Mouse (Mus musculus) neural tube, embryonic 14.5 days (tissue): Measurements from ENCODE around the gene Rubcn. TPM values are rescaled to one million over a fixed set of nuclear protein-coding genes. Genes with fewer than 3 reads are reported as not detected.
A peak's percentile ranks its signal among the peaks of the same experiment; 100 is the strongest.
"Not testable (repeated sequence)": the region's sequence is repeated elsewhere in the genome, so short reads cannot be mapped to it uniquely, and the experiment has no call there.

Experiments used
- ATAC-seq: fragments of 200-750 bp; cut with Nextera tagmentation; 2 replicates; pipeline ENCODE4 v1.8.0; 2017; ENCODE audit warnings: low read depth, mild to moderate bottlenecking, moderate TSS enrichment, moderate library complexity
- H3K27ac ChIP-seq: fragments of 300-500 bp; sonication (generic); 2 replicates; pipeline ENCODE4 v1.5.1; 2014; ENCODE audit warnings: low read depth, mild to moderate bottlenecking, control low read depth, low read length, moderate library complexity, mixed read lengths
- H3K27me3 ChIP-seq: fragments of 300-500 bp; sonication (generic); 2 replicates; pipeline ENCODE4 v1.6.1; 2014; ENCODE audit warnings: low read length; ENCODE audit not compliant: control insufficient read depth, insufficient read depth
- H3K36me3 ChIP-seq: fragments of 300-500 bp; sonication (generic); 2 replicates; pipeline ENCODE4 v1.6.1; 2014; ENCODE audit warnings: low read length, mixed read lengths; ENCODE audit not compliant: control insufficient read depth, insufficient read depth
- H3K4me1 ChIP-seq: fragments of 300-500 bp; sonication (generic); 2 replicates; pipeline ENCODE4 v1.6.1; 2014; ENCODE audit warnings: low read length; ENCODE audit not compliant: control insufficient read depth, insufficient read depth
- H3K4me2 ChIP-seq: fragments of 300-500 bp; sonication (generic); 2 replicates; pipeline ENCODE4 v1.6.1; 2014; ENCODE audit warnings: mild to moderate bottlenecking, low read depth, low read length, control low read depth
- H3K4me3 ChIP-seq: fragments of 300-500 bp; sonication (generic); 2 replicates; pipeline ENCODE4 v1.5.1; 2014; ENCODE audit warnings: low read depth, low read length, control low read depth, mixed read lengths
- H3K9ac ChIP-seq: fragments of 300-500 bp; sonication (generic); replicated peaks from 2 replicates; pipeline ENCODE4 v1.6.1; 2014; ENCODE audit warnings: low read depth, mild to moderate bottlenecking, control low read depth, low read length, mixed read lengths
- H3K9me3 ChIP-seq: fragments of 300-500 bp; sonication (generic); 2 replicates; pipeline ENCODE4 v1.6.1; 2016; ENCODE audit warnings: low read length; ENCODE audit not compliant: control insufficient read depth
- WGBS: fragments of 180-500 bp; shearing (Covaris S2); extraction: QIAGEN DNeasy Blood & Tissue Kit; methylation state at CpG from one replicate; pipeline ENCODE4 v1.1.7; 2014; 5-methylcytosine and 5-hydroxymethylcytosine counted together
- polyA plus RNA-seq: library from polyadenylated mRNA; unstranded; fragments of >200 nt; fragmentation: Nextera tagmentation; extraction: Ambion mirVana; gene quantifications from 2 replicates; pipeline ENCODE4 v1.2.1, GENCODE M21; 2014

Rubcn gene
- polyA plus RNA-seq, 1 experiment from 2014 or later, result 29.1 TPM

DNA sequence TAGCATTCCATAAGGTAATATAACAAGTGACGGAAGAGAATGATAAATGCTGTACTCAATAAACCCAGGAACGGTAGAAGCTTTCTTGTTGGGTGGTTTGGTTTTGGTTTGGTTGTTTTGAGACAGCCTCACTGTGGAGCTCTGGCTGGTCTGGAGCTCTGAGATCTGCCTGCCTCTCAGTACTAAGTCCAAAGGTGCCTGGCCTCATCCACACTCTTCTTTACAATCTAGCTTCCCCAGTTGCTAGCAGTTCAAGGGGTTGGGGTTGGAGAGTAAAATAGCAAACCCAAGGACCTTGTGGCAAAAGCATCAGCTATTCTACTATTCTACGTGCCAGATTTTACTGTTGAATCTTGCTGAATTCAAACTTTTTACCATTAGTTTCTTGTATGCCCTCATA lies 1.7 kb downstream of the Rubcn start:
- H3K27ac ChIP-seq, result no peak overlapping the region
- peaks cover 10% of the 10 kb centered on the region for H3K4me1 ChIP-seq
- no peaks in the 10 kb centered on the region for H3K36me3 ChIP-seq
- no peak overlapping the region for H3K4me3 ChIP-seq
- WGBS, result 91% methylated on average over 3 of the region's 3 CpGs
- H3K9me3 ChIP-seq, result no peaks in the 10 kb centered on the region
- no peak for ATAC-seq
- no peak overlapping the region for H3K4me2 ChIP-seq
- peaks cover 2% of the 10 kb centered on the region; the same call in 1 of the 2 replicates for H3K27me3 ChIP-seq
- no peak overlapping the region for H3K9ac ChIP-seq

DNA sequence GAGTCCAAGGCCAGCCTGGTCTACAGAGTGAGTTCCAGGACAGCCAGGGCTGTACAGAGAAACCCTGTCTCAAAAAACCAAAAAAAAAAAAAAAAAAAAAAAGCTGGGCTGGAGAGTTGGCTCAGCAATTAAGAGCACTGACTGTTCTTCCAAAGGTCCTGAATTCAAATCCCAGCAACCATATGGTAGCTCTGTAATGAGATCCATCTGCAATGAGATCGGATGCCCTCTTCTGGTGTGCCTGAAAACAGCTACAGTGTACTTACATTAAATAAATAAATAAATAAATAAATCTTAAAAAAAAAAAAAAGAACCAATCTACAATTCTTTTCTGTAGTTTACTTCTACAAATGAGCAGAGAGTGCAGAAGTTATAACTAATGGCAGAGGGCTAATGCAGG lies 2.3 kb downstream of the Rubcn start:
- not testable (repeated sequence) for H3K4me3 ChIP-seq, H3K9me3 ChIP-seq, ATAC-seq, H3K9ac ChIP-seq, H3K4me2 ChIP-seq, H3K27ac ChIP-seq, H3K36me3 ChIP-seq, H3K27me3 ChIP-seq
- WGBS, result 67% methylated on average over 1 of the region's 1 CpGs
- peaks cover 10% of the 10 kb centered on the region for H3K4me1 ChIP-seq

DNA sequence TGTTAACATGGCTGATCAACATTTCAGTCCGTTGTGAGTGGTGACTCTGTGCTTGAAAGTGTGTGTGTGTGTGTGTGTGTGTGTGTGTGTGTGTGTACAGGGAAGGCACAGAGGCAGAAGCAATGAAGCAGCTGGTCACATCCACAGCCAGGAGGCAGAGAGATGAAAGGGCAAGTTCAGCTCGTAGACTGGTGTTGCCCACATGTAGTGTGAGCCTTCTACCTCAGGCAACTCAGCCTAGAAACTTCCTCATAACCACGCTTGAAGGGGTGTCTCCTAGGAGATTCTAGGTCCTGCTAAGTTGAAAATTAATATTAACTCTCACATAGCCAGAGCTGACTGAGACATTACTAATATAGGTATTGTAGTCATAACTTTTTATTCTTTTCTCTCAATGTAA lies 4.2 kb downstream of the Rubcn start:
- no peak for ATAC-seq
- Histone ChIP-seq H3K27ac (no peak overlapping the region), H3K27me3 (peaks cover 2% of the 10 kb centered on the region; the same call in 1 of the 2 replicates), H3K9ac (no peak overlapping the region), H3K4me3 (no peak overlapping the region), H3K36me3 (no peaks in the 10 kb centered on the region), H3K9me3 (no peaks in the 10 kb centered on the region), H3K4me1 (peaks cover 4% of the 10 kb centered on the region; the same call in 1 of the 2 replicates), H3K4me2 (no peak overlapping the region)
- 64% methylated on average over 3 of the region's 3 CpGs for WGBS

DNA sequence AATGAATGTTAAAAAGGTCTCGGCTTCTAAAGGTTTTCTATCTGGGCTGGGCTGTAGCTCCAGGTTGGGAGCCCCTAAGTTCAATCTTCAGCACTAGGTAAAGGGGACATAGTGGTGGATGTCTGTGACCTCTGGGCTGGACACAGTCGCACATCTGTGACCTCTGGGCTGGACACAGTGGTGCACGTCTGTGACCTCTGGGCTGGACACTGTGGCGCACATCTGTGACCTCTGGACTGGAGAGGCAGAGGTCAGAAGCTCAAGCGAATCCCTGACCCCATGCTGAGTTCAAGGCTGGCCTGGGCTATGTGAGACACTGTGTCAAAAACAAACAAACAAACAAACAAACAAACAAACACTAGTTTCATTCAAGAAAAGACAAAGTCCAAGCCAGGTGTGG lies 7.3 kb downstream of the Rubcn start:
- Histone ChIP-seq H3K27me3 (no peaks in the 10 kb centered on the region), H3K9me3 (no peaks in the 10 kb centered on the region), H3K4me1 (peaks cover 14% of the 10 kb centered on the region), H3K4me3 (no peak overlapping the region), H3K9ac (no peak overlapping the region), H3K36me3 (no peaks in the 10 kb centered on the region), H3K4me2 (no peak overlapping the region), H3K27ac (no peak overlapping the region)
- ATAC-seq, result no peak
- WGBS, result 71% methylated on average over 5 of the region's 5 CpGs

DNA sequence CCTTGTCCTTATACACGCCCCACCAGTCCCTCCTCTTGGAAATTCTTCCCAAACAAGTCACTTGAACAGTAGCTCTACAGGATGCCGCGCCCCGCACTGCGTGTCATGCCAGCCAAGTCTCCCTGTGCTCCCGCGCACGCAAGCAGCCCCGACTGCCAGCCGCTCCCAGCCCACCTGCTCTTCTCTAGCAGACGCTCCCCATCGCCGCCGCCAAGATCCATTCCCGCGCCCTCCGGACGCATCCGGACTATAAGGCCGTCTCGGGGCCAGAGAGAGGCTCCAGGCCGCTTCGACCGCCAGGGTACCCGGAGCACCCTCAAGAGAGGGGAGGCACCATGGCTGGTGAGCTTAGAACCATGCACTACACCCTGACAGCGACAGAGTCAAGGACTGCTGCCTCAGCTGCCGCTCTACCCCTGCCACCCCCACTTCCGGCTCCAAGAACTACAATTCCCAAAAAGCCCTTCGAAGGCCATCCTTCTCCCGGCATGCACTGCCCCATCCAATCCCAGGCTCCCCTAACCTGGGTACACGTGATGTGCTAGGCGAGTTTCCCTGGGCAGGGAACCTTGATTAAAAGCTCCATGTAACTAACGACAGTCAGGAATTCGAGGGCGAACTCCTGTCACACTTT lies 9.5 kb downstream of the Rubcn start:
- Histone ChIP-seq H3K4me2 (peak overlapping the region; percentile 79), H3K27me3 (no peaks in the 10 kb centered on the region), H3K36me3 (no peaks in the 10 kb centered on the region), H3K9ac (peak overlapping the region; percentile 83), H3K27ac (peak overlapping the region; percentile 85), H3K4me3 (peak overlapping the region; percentile 72), H3K4me1 (peaks cover 14% of the 10 kb centered on the region), H3K9me3 (no peaks in the 10 kb centered on the region)
- ATAC-seq, result peak; percentile 99
- under 1% methylated on average over 35 of the region's 35 CpGs for WGBS

DNA sequence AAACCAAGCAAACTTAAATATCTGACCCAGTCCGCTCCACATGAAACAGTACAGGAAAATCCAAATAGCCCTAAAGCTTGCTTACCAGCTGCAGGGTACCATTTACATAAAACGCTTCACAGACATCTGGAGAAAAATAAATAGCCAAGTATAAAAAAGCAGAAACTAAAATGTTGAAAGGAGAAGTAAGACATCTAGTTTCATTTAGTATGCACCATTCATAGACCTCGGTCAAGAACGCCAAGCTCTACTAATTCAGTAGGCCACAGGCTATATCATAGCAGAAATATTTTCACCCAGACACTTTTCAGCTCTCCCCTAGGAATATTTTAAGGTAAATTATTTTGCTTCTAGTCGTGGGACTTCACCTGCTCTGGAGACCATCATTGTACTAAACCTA lies 10.9 kb downstream of the Rubcn start:
- H3K9me3 ChIP-seq, result no peaks in the 10 kb centered on the region
- ATAC-seq, result no peak
- WGBS, result 90% methylated on average over 5 of the region's 5 CpGs
- no peak overlapping the region for H3K27ac ChIP-seq
- H3K36me3 ChIP-seq, result no peaks in the 10 kb centered on the region
- peaks cover 14% of the 10 kb centered on the region for H3K4me1 ChIP-seq
- H3K27me3 ChIP-seq, result no peaks in the 10 kb centered on the region
- H3K4me3 ChIP-seq, result no peak overlapping the region
- H3K9ac ChIP-seq, result no peak overlapping the region
- H3K4me2 ChIP-seq, result peak overlapping the region; percentile 79

DNA sequence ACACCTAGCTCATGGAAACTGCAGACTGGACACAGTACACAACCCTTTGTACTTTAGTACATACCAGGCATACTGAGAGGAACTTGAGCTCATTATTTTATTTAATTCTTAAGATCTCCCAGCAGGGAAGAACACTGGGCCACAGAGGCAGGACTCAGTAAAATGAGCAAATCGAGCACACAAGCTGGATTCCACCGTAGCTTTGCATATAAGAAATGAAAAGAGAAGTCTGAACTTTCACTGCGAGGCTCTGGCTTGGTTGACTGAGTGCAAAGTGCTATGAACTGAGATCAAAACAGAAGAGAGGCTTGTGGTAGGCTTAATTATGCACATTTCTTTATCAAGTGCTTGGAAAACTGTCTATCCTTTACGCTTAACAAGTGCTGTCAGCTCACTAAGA lies 12.2 kb downstream of the Rubcn start:
- peaks cover 14% of the 10 kb centered on the region for H3K4me1 ChIP-seq
- no peak for ATAC-seq
- H3K27ac ChIP-seq, result no peak overlapping the region

DNA sequence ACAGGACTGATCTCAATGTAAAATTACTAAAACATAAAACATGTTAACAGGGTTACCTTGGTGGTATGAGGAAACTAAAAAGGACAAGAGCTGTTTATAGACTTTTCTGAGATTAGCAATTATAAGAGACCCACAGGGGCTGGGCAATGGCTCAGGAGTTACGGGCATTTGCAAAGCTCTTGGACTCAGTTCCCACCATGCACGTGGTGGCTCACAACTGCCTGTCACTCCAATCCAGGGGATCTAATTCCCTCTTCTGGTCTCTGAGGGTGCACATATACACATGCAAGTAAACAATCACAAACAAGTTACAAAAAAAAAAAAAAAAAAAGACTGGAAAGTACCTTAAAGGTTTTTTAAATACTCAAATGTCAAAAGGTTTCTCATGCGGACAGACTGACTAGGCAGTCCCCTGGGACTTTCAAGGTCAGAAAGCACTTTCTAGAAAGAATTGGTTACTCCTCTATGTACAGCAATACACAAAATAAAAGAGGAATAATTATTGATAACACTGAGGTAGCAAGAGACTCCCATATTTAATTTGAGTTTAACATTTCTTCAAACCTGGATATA lies 15.7 kb downstream of the Rubcn start:
- peaks cover 3% of the 10 kb centered on the region for H3K4me1 ChIP-seq
- no peak overlapping the region for H3K27ac ChIP-seq
- H3K36me3 ChIP-seq, result no peaks in the 10 kb centered on the region
- H3K9me3 ChIP-seq, result no peaks in the 10 kb centered on the region
- H3K27me3 ChIP-seq, result no peaks in the 10 kb centered on the region
- no peak for ATAC-seq
- H3K9ac ChIP-seq, result no peak overlapping the region
- 95% methylated on average over 3 of the region's 3 CpGs for WGBS
- H3K4me2 ChIP-seq, result no peak overlapping the region
- H3K4me3 ChIP-seq, result no peak overlapping the region

More for the DNA sequence above, 12.2 kb downstream of the Rubcn start:
- Histone ChIP-seq H3K9me3 (no peaks in the 10 kb centered on the region), H3K36me3 (no peaks in the 10 kb centered on the region), H3K4me2 (no peak overlapping the region), H3K4me3 (no peak overlapping the region), H3K9ac (no peak overlapping the region), H3K27me3 (no peaks in the 10 kb centered on the region)
- 97% methylated on average over 4 of the region's 4 CpGs for WGBS

DNA sequence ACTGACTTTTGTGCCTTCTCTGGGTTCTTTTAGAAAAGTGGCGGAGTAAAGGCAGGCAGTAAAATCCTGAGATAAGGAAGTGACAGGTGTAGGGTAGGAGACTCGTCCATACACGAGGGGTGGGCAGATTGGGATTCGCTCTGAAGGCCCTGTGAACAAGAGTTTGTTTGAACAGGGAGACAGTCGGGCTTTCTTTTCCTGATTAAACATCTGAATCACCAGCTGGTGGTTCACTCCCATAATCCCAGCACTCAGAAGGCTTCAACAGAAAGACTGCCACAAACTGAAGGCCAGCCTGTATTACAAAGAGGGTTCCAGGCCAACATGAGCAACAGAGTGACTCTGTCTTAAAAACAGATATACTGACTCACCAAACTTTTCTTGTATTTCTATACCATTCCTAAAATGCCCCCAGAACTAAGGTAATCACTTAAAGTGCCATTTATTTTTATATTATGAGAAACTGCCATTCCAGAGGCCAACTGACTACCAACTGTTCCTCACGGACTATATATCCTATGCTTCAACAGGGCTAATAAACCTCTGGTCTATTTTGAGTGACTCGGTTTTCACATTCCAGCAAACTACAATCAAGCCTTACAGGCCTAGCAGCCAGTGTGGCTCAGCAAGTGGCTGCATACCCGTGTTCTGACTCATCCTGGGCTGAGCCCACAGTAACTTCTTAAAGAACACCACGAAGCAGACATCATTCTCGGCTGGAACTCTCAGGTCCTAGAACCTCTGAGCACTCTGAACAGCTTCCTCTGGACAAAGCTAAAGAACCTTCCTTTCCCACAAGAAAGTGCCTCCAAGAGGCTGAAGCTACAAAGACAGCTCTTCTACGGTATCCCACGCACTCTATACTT lies 18.6 kb downstream of the Rubcn start:
- 75% methylated on average over 12 of the region's 12 CpGs for WGBS
- no peaks in the 10 kb centered on the region for H3K27me3 ChIP-seq

More for the DNA sequence above, 18.6 kb downstream of the Rubcn start:
- H3K4me3 ChIP-seq, result no peak overlapping the region
- no peak overlapping the region for H3K9ac ChIP-seq
- no peak overlapping the region for H3K27ac ChIP-seq
- H3K4me1 ChIP-seq, result no peaks in the 10 kb centered on the region
- H3K36me3 ChIP-seq, result 0 out of 2 replicates have a peak, but pooled peaks cover 6% of the 10 kb centered on the region
- H3K9me3 ChIP-seq, result no peaks in the 10 kb centered on the region
- ATAC-seq, result no peak
- H3K4me2 ChIP-seq, result no peak overlapping the region
